Mouse (Mus musculus) intestine, embryonic 15.5 days (tissue): ENCODE measurements around the gene Uap1. TPM values are rescaled to one million over a fixed set of nuclear protein-coding genes. Genes with fewer than 3 reads are reported as not detected.

ENCODE experiments used
- ATAC-seq: fragments of 200-750 bp; cut with Nextera tagmentation; 2 replicates; pipeline ENCODE4 v1.8.0; 2017; ENCODE audit warnings: moderate TSS enrichment, moderate library complexity
- H3K27ac ChIP-seq: fragments of 300-500 bp; sonication (generic); 2 replicates; pipeline ENCODE4 v1.5.1; 2015; ENCODE audit warnings: mild to moderate bottlenecking, inconsistent platforms
- H3K27me3 ChIP-seq: fragments of 300-500 bp; sonication (generic); replicated peaks from 2 replicates; pipeline ENCODE4 v1.6.1; 2015; ENCODE audit warnings: inconsistent platforms
- H3K36me3 ChIP-seq: fragments of 300-500 bp; sonication (generic); 2 replicates; pipeline ENCODE4 v1.6.1; 2015; ENCODE audit warnings: inconsistent platforms
- H3K4me1 ChIP-seq: fragments of 300-500 bp; sonication (generic); replicated peaks from 2 replicates; pipeline ENCODE4 v1.6.1; 2015; ENCODE audit warnings: inconsistent platforms
- H3K4me2 ChIP-seq: fragments of 300-500 bp; sonication (generic); replicated peaks from 2 replicates; pipeline ENCODE4 v1.6.1; 2015; ENCODE audit warnings: mild to moderate bottlenecking, inconsistent platforms
- H3K4me3 ChIP-seq: fragments of 300-500 bp; sonication (generic); replicated peaks from 2 replicates; pipeline ENCODE4 v1.5.1; 2015; ENCODE audit warnings: inconsistent platforms
- H3K9ac ChIP-seq: fragments of 300-500 bp; sonication (generic); 2 replicates; pipeline ENCODE4 v1.6.1; 2015; ENCODE audit warnings: inconsistent platforms
- H3K9me3 ChIP-seq: fragments of 300-500 bp; sonication (generic); 2 replicates; pipeline ENCODE4 v1.6.1; 2016; ENCODE audit warnings: inconsistent platforms
- WGBS: fragments of 180-500 bp; shearing (Covaris S2); methylation state at CpG from one replicate; pipeline ENCODE4 v1.1.7; 2015; 5-methylcytosine and 5-hydroxymethylcytosine counted together
- polyA plus RNA-seq: library from polyadenylated mRNA; unstranded; fragments of >200 nt; fragmentation: Nextera tagmentation; extraction: Ambion mirVana; gene quantifications from 2 replicates; pipeline ENCODE4 v1.2.1, GENCODE M21; 2015

Uap1 gene
- polyA plus RNA-seq, 1 experiment from 2014 or later = 54.5 TPM

GRCm38 (mm10) chr1:170161852-170162251, 12.9 kb downstream of the Uap1 start:
- Histone ChIP-seq H3K4me2 (no peak overlapping the region), H3K27ac (no peak overlapping the region), H3K27me3 (no peaks in the 10 kb centered on the region), H3K9me3 (no peaks in the 10 kb centered on the region), H3K4me3 (no peak overlapping the region), H3K9ac (no peak overlapping the region), H3K36me3 (peaks cover 5% of the 10 kb centered on the region; the same call in 1 of the 2 replicates), H3K4me1 (0 out of 2 replicates have a peak, but pooled peaks cover 4% of the 10 kb centered on the region)
- ATAC-seq = no peak
- WGBS = 76% methylated on average over 6 of the region's 6 CpGs

DNA sequence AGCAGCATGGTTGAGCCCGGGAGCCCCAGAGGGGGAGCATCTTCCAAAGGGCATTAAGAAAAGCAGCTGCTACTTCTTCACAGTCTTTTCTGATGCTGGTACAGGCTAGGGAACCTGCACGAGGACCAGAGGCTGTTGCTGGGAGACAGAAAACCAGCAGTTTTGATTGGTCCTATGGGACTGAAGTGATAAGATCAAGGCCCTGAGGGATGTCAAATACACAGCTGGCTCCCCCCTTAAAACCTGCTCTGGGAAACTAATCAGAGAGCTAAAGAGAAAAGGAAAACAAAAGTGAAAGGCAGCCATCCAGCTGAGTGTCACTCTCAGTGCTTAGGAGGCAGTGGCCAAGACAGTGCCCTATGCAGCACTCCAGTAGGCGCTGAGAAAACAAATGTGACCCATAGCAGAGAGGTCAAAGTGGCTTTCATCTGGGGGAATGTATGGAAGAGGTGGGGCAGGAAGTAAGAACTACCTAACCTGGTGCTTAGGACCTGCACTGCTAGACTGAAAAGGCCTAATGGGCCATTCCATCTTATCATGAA, 14.3 kb downstream of the Uap1 start:
- 71% methylated on average over 3 of the region's 3 CpGs for WGBS
- H3K27me3 ChIP-seq = no peaks in the 10 kb centered on the region
- no peak overlapping the region for H3K4me2 ChIP-seq
- peaks cover 3% of the 10 kb centered on the region; the same call in 1 of the 2 replicates for H3K36me3 ChIP-seq
- H3K4me1 ChIP-seq = 0 out of 2 replicates have a peak, but pooled peaks cover 4% of the 10 kb centered on the region
- no peak overlapping the region for H3K9ac ChIP-seq
- H3K9me3 ChIP-seq = no peaks in the 10 kb centered on the region
- no peak overlapping the region for H3K27ac ChIP-seq
- no peak for ATAC-seq
- no peak overlapping the region for H3K4me3 ChIP-seq

DNA sequence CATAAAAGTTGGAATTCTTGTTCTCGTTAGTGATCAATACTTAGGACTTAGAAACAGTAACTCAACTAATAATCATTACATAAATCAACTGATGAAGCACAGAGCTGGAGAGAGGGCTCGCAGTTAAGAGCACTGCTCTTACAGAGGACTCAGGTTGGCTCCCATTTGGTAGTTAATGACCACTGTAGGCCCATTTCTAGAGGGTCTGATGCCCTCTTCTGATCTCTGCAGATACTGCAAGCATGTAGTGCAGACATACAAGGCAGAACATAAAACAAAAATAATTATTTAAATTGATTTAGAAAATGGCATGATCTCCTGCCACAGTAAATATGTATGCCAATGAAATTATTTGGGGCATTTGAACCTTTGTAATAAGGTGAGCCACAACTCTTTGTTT, 15.1 kb downstream of the Uap1 start:
- H3K9ac ChIP-seq = no peak overlapping the region
- H3K4me1 ChIP-seq = 0 out of 2 replicates have a peak, but pooled peaks cover 4% of the 10 kb centered on the region
- H3K36me3 ChIP-seq = peaks cover 3% of the 10 kb centered on the region; the same call in 1 of the 2 replicates
- no peaks in the 10 kb centered on the region for H3K9me3 ChIP-seq
- no peak for ATAC-seq
- no peak overlapping the region for H3K4me3 ChIP-seq
- H3K27me3 ChIP-seq = no peaks in the 10 kb centered on the region
- H3K4me2 ChIP-seq = no peak overlapping the region
- no peak overlapping the region for H3K27ac ChIP-seq
- 83% methylated on average over 2 of the region's 2 CpGs for WGBS

DNA sequence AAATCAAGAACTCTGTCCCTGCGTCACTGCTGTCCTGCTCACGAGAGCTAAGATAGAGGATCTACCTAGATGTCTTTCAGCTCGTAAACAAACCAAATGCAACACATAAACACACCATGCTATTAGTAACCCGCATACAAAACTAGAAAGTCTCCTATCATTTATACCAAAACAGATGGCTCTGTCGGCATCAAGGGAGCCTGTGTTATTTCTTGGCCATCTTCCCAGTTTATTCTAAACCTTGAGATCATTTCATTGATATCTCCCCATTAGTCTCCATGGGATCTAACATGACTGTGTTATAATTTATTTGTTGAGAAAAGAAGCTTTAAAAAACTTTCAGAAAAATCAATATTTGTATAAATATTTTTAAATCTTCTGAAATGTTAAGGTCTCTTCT, 19.0 kb downstream of the Uap1 start:
- Histone ChIP-seq H3K36me3 (no peaks in the 10 kb centered on the region), H3K9me3 (no peaks in the 10 kb centered on the region), H3K4me3 (no peak overlapping the region), H3K9ac (no peak overlapping the region), H3K27ac (no peak overlapping the region), H3K4me2 (no peak overlapping the region), H3K4me1 (no peaks in the 10 kb centered on the region), H3K27me3 (no peaks in the 10 kb centered on the region)
- ATAC-seq = no peak
- WGBS = 64% methylated on average over 5 of the region's 5 CpGs

DNA sequence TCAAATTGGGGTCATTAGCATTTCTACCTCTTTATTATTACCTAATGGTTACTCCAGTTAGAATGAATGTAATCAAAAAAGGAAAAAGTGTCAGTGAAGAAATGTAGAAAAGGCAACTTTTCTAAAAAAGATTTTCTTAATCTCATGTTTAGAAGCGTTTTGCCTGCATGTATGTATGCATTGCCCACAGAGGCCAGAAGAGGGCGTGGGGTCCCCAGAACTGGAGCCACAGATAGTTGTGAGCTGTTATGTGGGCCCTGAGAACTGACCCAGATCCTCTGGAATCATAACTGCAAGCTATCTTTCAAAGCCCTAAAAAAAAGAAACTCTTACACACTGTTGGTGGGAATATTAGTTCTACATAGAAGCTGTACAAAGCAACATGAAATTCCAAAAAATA, 19.5 kb downstream of the Uap1 start:
- H3K9ac ChIP-seq = no peak overlapping the region
- no peak overlapping the region for H3K4me3 ChIP-seq
- H3K4me2 ChIP-seq = no peak overlapping the region
- no peaks in the 10 kb centered on the region for H3K9me3 ChIP-seq
- no peaks in the 10 kb centered on the region for H3K36me3 ChIP-seq
- 69% methylated on average over 2 of the region's 2 CpGs for WGBS
- no peaks in the 10 kb centered on the region for H3K4me1 ChIP-seq
- H3K27me3 ChIP-seq = no peaks in the 10 kb centered on the region
- no peak overlapping the region for H3K27ac ChIP-seq
- no peak for ATAC-seq

- Histone ChIP-seq H3K36me3 (0 out of 2 replicates have a peak, but pooled peaks cover 6% of the 10 kb centered on the region), H3K4me2 (no peak overlapping the region), H3K27ac (no peak overlapping the region), H3K4me1 (no peaks in the 10 kb centered on the region), H3K9me3 (no peaks in the 10 kb centered on the region), H3K9ac (no peak overlapping the region), H3K4me3 (no peak overlapping the region), H3K27me3 (no peaks in the 10 kb centered on the region)
- ATAC-seq = no peak
- WGBS = 88% methylated on average over 8 of the region's 8 CpGs
These were observed 20.8 kb downstream of the Uap1 start for GRCm38 (mm10) chr1:170153986-170154385.

GRCm38 (mm10) chr1:170152552-170152951, 22.2 kb downstream of the Uap1 start:
- no peaks in the 10 kb centered on the region for H3K4me1 ChIP-seq
- 94% methylated on average over 2 of the region's 2 CpGs for WGBS
- no peak overlapping the region for H3K4me2 ChIP-seq

DNA sequence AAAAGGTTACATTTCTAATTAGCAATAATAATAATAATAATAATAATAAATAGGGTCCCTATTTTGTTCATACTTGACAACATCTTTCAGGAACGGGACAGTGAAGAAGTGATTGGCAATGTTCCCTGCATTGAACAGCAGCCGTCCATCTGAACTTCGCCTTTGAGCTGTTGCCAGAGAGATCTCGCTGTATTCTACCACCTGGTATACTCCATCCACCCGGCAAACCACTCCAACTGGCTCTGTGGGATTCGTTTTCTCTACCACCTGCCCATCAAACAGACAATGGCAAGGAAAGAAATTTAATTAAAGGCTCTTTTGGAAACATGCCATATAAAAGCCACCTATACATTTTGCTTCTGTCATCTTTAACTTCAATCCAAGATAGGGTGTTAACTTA, 23.9 kb downstream of the Uap1 start:
- H3K4me2 ChIP-seq = no peak overlapping the region
- ATAC-seq = no peak

More at GRCm38 (mm10) chr1:170152552-170152951, 22.2 kb downstream of the Uap1 start:
- Histone ChIP-seq H3K27ac (no peak overlapping the region), H3K9me3 (no peaks in the 10 kb centered on the region), H3K27me3 (no peaks in the 10 kb centered on the region), H3K4me3 (no peak overlapping the region), H3K36me3 (0 out of 2 replicates have a peak, but pooled peaks cover 6% of the 10 kb centered on the region), H3K9ac (no peak overlapping the region)
- ATAC-seq = no peak

DNA sequence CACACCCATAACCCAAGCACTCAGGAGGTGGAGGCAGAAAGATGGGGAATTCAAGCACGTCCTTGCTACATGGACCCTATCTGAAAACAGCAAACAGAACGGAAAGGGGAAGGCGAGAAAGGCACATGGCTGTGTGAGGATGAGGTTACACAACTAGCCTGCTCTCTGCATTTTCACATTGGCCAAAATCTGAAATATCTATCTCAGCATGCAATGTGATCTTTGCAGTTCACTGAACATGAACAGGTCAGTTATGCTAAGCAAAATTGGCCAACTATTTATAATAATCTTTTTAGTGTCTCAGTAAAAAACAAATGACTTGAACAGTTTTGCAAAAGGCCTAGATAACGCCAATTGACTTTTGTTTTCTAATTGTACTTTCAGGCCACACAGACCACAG, 25.0 kb downstream of the Uap1 start:
- ATAC-seq = no peak
- no peak overlapping the region for H3K4me3 ChIP-seq
- 90% methylated on average over 4 of the region's 4 CpGs for WGBS
- H3K36me3 ChIP-seq = 0 out of 2 replicates have a peak, but pooled peaks cover 6% of the 10 kb centered on the region
- H3K4me1 ChIP-seq = no peaks in the 10 kb centered on the region
- no peaks in the 10 kb centered on the region for H3K9me3 ChIP-seq
- no peaks in the 10 kb centered on the region for H3K27me3 ChIP-seq
- H3K27ac ChIP-seq = no peak overlapping the region
- H3K9ac ChIP-seq = no peak overlapping the region
- H3K4me2 ChIP-seq = no peak overlapping the region

More for the DNA sequence above, 23.9 kb downstream of the Uap1 start:
- H3K4me1 ChIP-seq = no peaks in the 10 kb centered on the region
- 84% methylated on average over 6 of the region's 6 CpGs for WGBS
- H3K9me3 ChIP-seq = no peaks in the 10 kb centered on the region
- no peak overlapping the region for H3K27ac ChIP-seq
- no peak overlapping the region for H3K9ac ChIP-seq
- no peaks in the 10 kb centered on the region for H3K27me3 ChIP-seq
- H3K36me3 ChIP-seq = 0 out of 2 replicates have a peak, but pooled peaks cover 6% of the 10 kb centered on the region
- no peak overlapping the region for H3K4me3 ChIP-seq

DNA sequence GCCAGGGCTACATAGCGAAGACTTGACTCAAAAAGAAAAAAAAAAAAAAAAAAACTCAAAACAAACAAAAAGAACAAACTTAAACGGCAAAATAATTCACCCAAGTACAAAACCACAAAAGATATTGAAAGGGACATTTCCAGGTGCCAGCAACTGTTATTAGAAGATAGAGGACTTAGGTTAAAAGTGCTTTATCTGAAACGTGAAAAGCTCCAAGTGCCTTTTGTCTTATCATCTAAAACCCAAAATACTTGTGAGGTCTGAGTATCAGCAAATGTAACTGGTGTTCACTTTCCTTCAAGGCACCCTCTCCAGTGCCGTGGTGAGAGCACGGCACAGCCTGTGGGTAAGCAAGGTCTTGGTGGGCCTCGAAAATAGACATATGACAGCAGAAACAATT, 26.2 kb downstream of the Uap1 start:
- Histone ChIP-seq H3K36me3 (0 out of 2 replicates have a peak, but pooled peaks cover 6% of the 10 kb centered on the region), H3K9ac (no peak overlapping the region), H3K27ac (no peak overlapping the region), H3K9me3 (no peaks in the 10 kb centered on the region), H3K27me3 (no peaks in the 10 kb centered on the region), H3K4me2 (no peak overlapping the region), H3K4me1 (no peaks in the 10 kb centered on the region), H3K4me3 (no peak overlapping the region)
- 86% methylated on average over 6 of the region's 6 CpGs for WGBS
- ATAC-seq = no peak

DNA sequence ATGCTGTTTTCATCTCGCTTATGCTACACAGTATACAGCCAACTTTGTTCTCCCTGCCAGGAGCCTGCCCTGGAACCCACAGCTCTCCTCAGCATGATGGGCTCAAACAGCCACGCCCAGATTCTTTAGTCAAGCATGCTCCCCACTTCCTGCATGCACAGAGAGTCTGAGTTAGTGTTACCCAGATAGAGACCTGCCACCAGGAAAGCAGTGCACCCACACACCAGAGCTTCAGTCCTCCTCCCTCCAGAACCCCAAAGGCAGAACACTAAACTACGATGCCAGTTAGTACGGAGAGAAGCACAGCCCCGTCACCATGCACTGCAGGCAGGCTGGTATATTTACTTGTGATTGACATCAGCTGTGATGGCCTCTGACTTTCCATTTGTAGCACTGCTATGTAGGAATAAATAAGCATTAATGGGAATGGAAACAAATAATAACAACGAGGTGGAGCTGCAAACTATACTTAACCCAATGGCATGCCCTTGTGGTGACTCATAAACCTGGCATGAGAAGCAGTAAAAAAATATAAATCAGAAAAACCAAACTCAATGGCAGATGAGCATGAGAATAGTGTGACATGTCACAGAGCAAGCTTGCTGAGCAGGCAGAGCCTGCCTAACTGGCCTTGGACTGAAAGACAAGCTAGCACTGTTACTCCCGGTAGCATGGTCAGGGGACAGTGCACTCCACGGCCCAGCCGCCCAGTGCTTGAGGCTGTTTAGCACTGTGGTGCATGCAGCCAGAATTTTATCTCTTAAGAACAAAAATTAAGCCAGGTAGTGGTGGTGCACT, 26.9 kb downstream of the Uap1 start:
- peak; percentile 55 for ATAC-seq
- no peaks in the 10 kb centered on the region for H3K9me3 ChIP-seq
- no peak overlapping the region for H3K4me2 ChIP-seq
- no peak overlapping the region for H3K4me3 ChIP-seq
- 0 out of 2 replicates have a peak, but pooled peaks cover 6% of the 10 kb centered on the region for H3K36me3 ChIP-seq
- H3K27ac ChIP-seq = no peak overlapping the region
- WGBS = 79% methylated on average over 9 of the region's 9 CpGs
- H3K9ac ChIP-seq = no peak overlapping the region
- no peaks in the 10 kb centered on the region for H3K27me3 ChIP-seq
- H3K4me1 ChIP-seq = no peaks in the 10 kb centered on the region

DNA sequence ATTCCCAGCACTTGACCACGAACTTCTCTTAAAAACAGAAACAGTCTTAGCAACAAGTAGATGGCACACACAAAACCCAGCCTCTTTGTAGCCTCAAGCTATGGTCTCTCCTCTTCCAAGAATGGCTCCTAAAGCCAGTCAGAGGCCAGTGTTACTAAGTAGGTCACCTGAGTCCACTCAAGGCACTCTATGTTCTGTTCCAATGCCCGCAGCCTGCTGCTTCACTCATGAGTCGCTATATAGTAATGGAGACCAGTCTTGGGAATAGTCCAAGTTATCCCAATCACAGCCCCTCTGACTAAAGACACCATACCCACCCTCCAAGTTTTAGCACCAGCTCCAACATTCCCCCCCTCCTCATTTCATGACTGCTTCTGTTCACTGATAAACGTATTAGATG, 29.2 kb downstream of the Uap1 start:
- Histone ChIP-seq H3K4me3 (no peak overlapping the region), H3K27ac (no peak overlapping the region), H3K27me3 (no peaks in the 10 kb centered on the region), H3K9ac (no peak overlapping the region), H3K9me3 (no peaks in the 10 kb centered on the region), H3K4me2 (no peak overlapping the region), H3K4me1 (no peaks in the 10 kb centered on the region), H3K36me3 (0 out of 2 replicates have a peak, but pooled peaks cover 6% of the 10 kb centered on the region)
- 93% methylated on average over 4 of the region's 4 CpGs for WGBS
- ATAC-seq = no peak
